In the genomic region with DNA sequence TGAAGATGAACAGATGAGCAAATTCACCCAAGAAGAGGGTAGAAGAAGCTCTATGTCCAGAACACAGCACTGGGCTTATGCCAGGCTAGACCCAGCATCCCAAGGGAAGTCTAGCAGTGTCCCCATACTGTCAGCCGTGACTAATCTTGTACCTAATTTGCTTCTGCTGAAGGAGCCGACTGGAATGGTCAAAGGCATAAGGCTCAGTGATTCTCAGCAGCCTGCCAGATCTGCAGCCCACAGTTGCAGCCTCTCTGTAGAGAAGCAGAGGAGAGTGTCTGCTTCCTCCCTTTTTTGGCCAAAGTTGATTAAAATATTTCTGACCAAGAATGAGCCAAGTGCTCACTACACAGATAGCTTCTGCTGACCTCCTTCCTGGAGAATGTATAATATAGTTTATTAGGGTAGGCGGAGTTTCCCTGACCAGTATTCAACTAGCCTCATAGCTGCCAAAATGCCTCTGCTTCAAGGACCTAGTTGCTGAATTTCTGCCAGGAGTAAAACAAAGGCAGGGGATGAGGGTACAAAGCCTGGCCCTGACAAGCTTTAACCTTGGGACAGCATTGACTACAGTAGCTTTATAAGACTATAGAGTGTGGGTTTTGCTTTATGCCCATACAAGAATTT, we compare ENCODE assay signal across 17 mouse cellular contexts.
DNase-seq lines count a peak whose midpoint lies in the region; ATAC-seq and TF ChIP-seq lines count a peak whose summit lies in the region.
"Had no signal": no experiment of that assay in that cellular context is flagged by ENCODE, and none has a peak within 500 bp of the region (broad histone marks: within the 10 kb centered on the region; RNA-seq: fewer than 3 reads in every experiment).

No protein-coding gene starts in this region.

- WGBS in heart, embryonic 14.5 days: 42% methylated on average over 3 of the region's 3 CpGs
- WGBS in lung, embryonic 14.5 days: 55% methylated on average over 3 of the region's 3 CpGs
- WGBS in liver, postnatal 0 days (ENCODE audit: insufficient replicate concordance): 67% methylated on average over 3 of the region's 3 CpGs

- H3K4me1 ChIP-seq in heart, embryonic 14.5 days (ENCODE audit: control insufficient read depth in 2 of 2, insufficient read depth in 2 of 2, low read length in 2 of 2): peaks cover 24 to 43% of the 10 kb centered on the region in 2 experiments
- H3K4me1 ChIP-seq in lung, embryonic 14.5 days (ENCODE audit: insufficient read depth): peaks cover 9% of the 10 kb centered on the region
- H3K4me1 ChIP-seq in liver, postnatal 0 days (ENCODE audit: insufficient read depth): no peaks in the 10 kb centered on the region
- H3K4me1 ChIP-seq: midbrain, embryonic 10.5 days had no signal

- no peak overlapping the region for H3K4me3 ChIP-seq in heart, embryonic 14.5 days (ENCODE audit: control insufficient read depth in 1 of 2, insufficient read depth in 1 of 2, low read depth in 1 of 2, low read length in 2 of 2)
- no peak overlapping the region for H3K4me3 ChIP-seq in lung, embryonic 14.5 days (ENCODE audit: low read depth, low read length)
- H3K4me3 ChIP-seq in liver, postnatal 0 days (ENCODE audit: low read depth, low read length): no peak overlapping the region
- H3K4me3 ChIP-seq: midbrain, embryonic 10.5 days; myocyte had no signal

- intact Hi-C loops in heart, postnatal 36 days (cut with DNase I): no loop called here

- no peak overlapping the region for H3K4me2 ChIP-seq in heart, embryonic 14.5 days (ENCODE audit: low read length)
- H3K4me2 ChIP-seq in lung, embryonic 14.5 days: no peak overlapping the region
- H3K4me2 ChIP-seq in liver, postnatal 0 days (ENCODE audit: low read depth, low read length): no peak overlapping the region

- peak; percentile 36 for DNase-seq in adrenal gland, postnatal 14 days
- no peak for DNase-seq in adrenal gland, postnatal 4 days (ENCODE audit: low spot score in 2 of 2)
- DNase-seq in heart, postnatal 36 days: no peak
- peak; percentile 67 for DNase-seq in lung, embryonic 14.5 days
- DNase-seq in lung, postnatal 14 days: no peak
- DNase-seq in kidney, postnatal 14 days: peak; percentile 44
- no peak for DNase-seq in liver, postnatal 0 days
- DNase-seq: forebrain, postnatal 0 days; gastrocnemius, postnatal 36 days; layer of hippocampus, adult 9-11 months; right cerebral cortex, postnatal 14 days; thymus, postnatal 25 days had no signal

- H3K9ac ChIP-seq in heart, embryonic 14.5 days (ENCODE audit: low read length): no peak overlapping the region
- H3K9ac ChIP-seq in lung, embryonic 14.5 days: no peak overlapping the region
- no peak overlapping the region for H3K9ac ChIP-seq in liver, postnatal 0 days (replicated peaks)
- H3K9ac ChIP-seq: forebrain, postnatal 0 days; liver, embryonic 14.5 days had no signal

- H3K9me3 ChIP-seq in heart, embryonic 14.5 days (ENCODE audit: control insufficient read depth, low read length): no peaks in the 10 kb centered on the region
- no peaks in the 10 kb centered on the region for H3K9me3 ChIP-seq in lung, embryonic 14.5 days (ENCODE audit: low read depth, low read length)
- H3K9me3 ChIP-seq in liver, postnatal 0 days (ENCODE audit: low read length): no peaks in the 10 kb centered on the region
- H3K9me3 ChIP-seq: midbrain, embryonic 10.5 days had no signal

- no peaks in the 10 kb centered on the region for H3K36me3 ChIP-seq in heart, embryonic 14.5 days (ENCODE audit: control insufficient read depth, insufficient read depth, low read length)
- no peaks in the 10 kb centered on the region for H3K36me3 ChIP-seq in lung, embryonic 14.5 days (ENCODE audit: insufficient read depth)
- H3K36me3 ChIP-seq in liver, postnatal 0 days (replicated peaks; ENCODE audit: insufficient read depth, low read length): no peaks in the 10 kb centered on the region
- H3K36me3 ChIP-seq: midbrain, embryonic 10.5 days had no signal

- peak overlapping the region; percentile 69 to 84 for H3K27ac ChIP-seq in heart, embryonic 14.5 days (replicated peaks in 1 of 2; ENCODE audit: control insufficient read depth in 1 of 2, insufficient read depth in 1 of 2, low read depth in 2 of 2, low read length in 2 of 2)
- peak overlapping the region; percentile 58 for H3K27ac ChIP-seq in lung, embryonic 14.5 days (ENCODE audit: low read depth)
- H3K27ac ChIP-seq in liver, postnatal 0 days (ENCODE audit: low read depth): no peak overlapping the region
- H3K27ac ChIP-seq: hindbrain, postnatal 0 days; liver, embryonic 14.5 days; midbrain, embryonic 10.5 days had no signal

- TF ChIP-seq EP300 in liver, postnatal 0 days (IDR thresholded peaks at IDR 0.05; ENCODE audit: low read depth): no peak

- no peak for TF ChIP-seq CTCF in lung, embryonic 14.5 days (IDR thresholded peaks at IDR 0.05; ENCODE audit: low read depth)
- no peak for TF ChIP-seq CTCF in liver, postnatal 0 days (IDR thresholded peaks at IDR 0.05; ENCODE audit: low read depth)

- H3K27me3 ChIP-seq in heart, embryonic 14.5 days (ENCODE audit: control insufficient read depth, insufficient read depth, low read length): no peaks in the 10 kb centered on the region
- no peaks in the 10 kb centered on the region for H3K27me3 ChIP-seq in lung, embryonic 14.5 days (ENCODE audit: insufficient read depth, low read length)
- H3K27me3 ChIP-seq in liver, postnatal 0 days (ENCODE audit: insufficient read depth, low read length): no peaks in the 10 kb centered on the region

- no peak for ATAC-seq in heart, embryonic 14.5 days (ENCODE audit: insufficient number of reproducible peaks, insufficient read depth, low FRiP score, low read depth)
- ATAC-seq in lung, embryonic 14.5 days (ENCODE audit: insufficient read depth): peak; percentile 39; the same call in 1 of the 2 replicates
- no peak for ATAC-seq in liver, postnatal 0 days
- ATAC-seq: forebrain, postnatal 0 days; hindbrain, postnatal 0 days had no signal

Comparison
In these comparisons a context has a peak if more than half of its experiments do, and no peak if none do; other contexts are left out.
1. DNase-seq: peak in adrenal gland, postnatal 14 days (single experiment), lung, embryonic 14.5 days (single experiment) and kidney, postnatal 14 days (single experiment); none in adrenal gland, postnatal 4 days (0 of 2), heart, postnatal 36 days (0 of 2), lung, postnatal 14 days (single experiment) and liver, postnatal 0 days (single experiment).